In genomic region chr9:61120931-61121391, GRCm38 (mm10) we compare ENCODE assay signal across 15 mouse cellular contexts.
DNase-seq lines count a peak whose midpoint lies in the region; ATAC-seq and TF ChIP-seq lines count a peak whose summit lies in the region.
"Had no signal": no experiment of that assay in that cellular context is flagged by ENCODE, and none has a peak within 500 bp of the region (broad histone marks: within the 10 kb centered on the region; RNA-seq: fewer than 3 reads in every experiment).

No protein-coding gene starts in this region.

- no peak overlapping the region for H3ac ChIP-seq in C2C12 (ENCODE audit: control insufficient read depth, insufficient read length, low read depth)

- ATAC-seq in hindbrain, embryonic 14.5 days (ENCODE audit: low FRiP score): no peak

- H3K4me3 ChIP-seq in hindbrain, embryonic 14.5 days (replicated peaks; ENCODE audit: low read length): no peak overlapping the region
- no peak overlapping the region for H3K4me3 ChIP-seq in hindbrain, embryonic 10.5 days
- no peak overlapping the region for H3K4me3 ChIP-seq in C2C12 (ENCODE audit: insufficient read depth, poor library complexity, severe bottlenecking)
- H3K4me3 ChIP-seq: neural tube, embryonic 12.5 days; stomach, embryonic 15.5 days had no signal

- 0 out of 2 replicates have a peak overlapping the region, but pooled peaks have one; percentile 20 for H3K27ac ChIP-seq in hindbrain, embryonic 14.5 days
- H3K27ac ChIP-seq in hindbrain, embryonic 10.5 days: no peak overlapping the region
- H3K27ac ChIP-seq: neural tube, embryonic 12.5 days; stomach, embryonic 15.5 days had no signal

- H3K36me3 ChIP-seq in hindbrain, embryonic 14.5 days (replicated peaks; ENCODE audit: control insufficient read depth, insufficient read depth): no peaks in the 10 kb centered on the region
- H3K36me3 ChIP-seq in hindbrain, embryonic 10.5 days: no peaks in the 10 kb centered on the region
- H3K36me3 ChIP-seq in C2C12 (ENCODE audit: control insufficient read depth, insufficient read depth): no peaks in the 10 kb centered on the region
- H3K36me3 ChIP-seq: neural tube, embryonic 12.5 days; stomach, embryonic 15.5 days had no signal

- H3K4me1 ChIP-seq in hindbrain, embryonic 14.5 days (replicated peaks; ENCODE audit: control insufficient read depth, insufficient read depth, low read length): peaks cover 12% of the 10 kb centered on the region
- H3K4me1 ChIP-seq in hindbrain, embryonic 10.5 days (replicated peaks): peaks cover 20% of the 10 kb centered on the region; the same call in 1 of the 2 replicates

- 34% methylated on average over 10 of the region's 10 CpGs for WGBS in hindbrain, embryonic 14.5 days
- whole genome bisulfite sequencing in hindbrain, embryonic 10.5 days: 77% methylated on average over 10 of the region's 10 CpGs

- DNase-seq in hindbrain, embryonic 14.5 days (ENCODE audit: low spot score): no peak
- DNase-seq in hindbrain, embryonic 10.5 days (ENCODE audit: low spot score): no peak
- peak; percentile 52 for DNase-seq in adrenal gland, postnatal 25 days
- peak; percentile 52 to 87 for DNase-seq in layer of hippocampus, adult 18-20 months (ENCODE audit: low spot score in 2 of 2)
- DNase-seq in cerebellum, postnatal 14 days: no peak
- DNase-seq in testis, postnatal 10 days (ENCODE audit: low spot score): no peak
- DNase-seq in kidney, adult 11 months: no peak
- DNase-seq: B cell, adult 2 months; cerebellum, adult 8-10 months; heart, postnatal 36 days; kidney, adult 9 months; right cerebral cortex, postnatal 4 days had no signal

- H3K79me2 ChIP-seq in C2C12 (ENCODE audit: control insufficient read depth, insufficient read depth): no peaks in the 10 kb centered on the region

- no peak overlapping the region for H3K9ac ChIP-seq in hindbrain, embryonic 14.5 days
- H3K9ac ChIP-seq: neural tube, embryonic 12.5 days; stomach, embryonic 15.5 days had no signal

- H3K27me3 ChIP-seq in hindbrain, embryonic 14.5 days (ENCODE audit: control insufficient read depth, insufficient read depth, low read length): no peaks in the 10 kb centered on the region
- H3K27me3 ChIP-seq in hindbrain, embryonic 10.5 days (ENCODE audit: insufficient read depth, poor library complexity, severe bottlenecking): peaks cover 20% of the 10 kb centered on the region
- H3K27me3 ChIP-seq in C2C12 (ENCODE audit: control insufficient read depth, insufficient read depth, insufficient read length): peaks cover 60% of the 10 kb centered on the region

- no peaks in the 10 kb centered on the region for H3K79me3 ChIP-seq in C2C12 (ENCODE audit: low read depth)

- no peak for TF ChIP-seq CTCF in C2C12 (IDR thresholded peaks at IDR 0.05; ENCODE audit: control insufficient read depth, insufficient read depth, insufficient read length)

- H3K4me2 ChIP-seq in hindbrain, embryonic 14.5 days (replicated peaks): no peak overlapping the region
- H3K4me2 ChIP-seq: neural tube, embryonic 12.5 days; stomach, embryonic 15.5 days had no signal

- H3K9me3 ChIP-seq in hindbrain, embryonic 14.5 days (ENCODE audit: control insufficient read depth, low read length): no peaks in the 10 kb centered on the region
- H3K9me3 ChIP-seq in hindbrain, embryonic 10.5 days: no peaks in the 10 kb centered on the region
- H3K9me3 ChIP-seq: neural tube, embryonic 12.5 days; stomach, embryonic 15.5 days had no signal

TF ChIP-seq in C2C12, 6 proteins besides CTCF, POLR2A, EP300 and RAD21:
- TF ChIP-seq CEBPB (IDR thresholded peaks at IDR 0.05; ENCODE audit: low read depth) (peak; percentile 61), FOSL1 (IDR thresholded peaks at IDR 0.05; ENCODE audit: insufficient read depth, low read length, poor library complexity, severe bottlenecking) (no peak), MAX (IDR thresholded peaks at IDR 0.05) (no peak)
TF ChIP-seq in C2C12: peak in this region for 1.

Comparison
In these comparisons a context has a peak if more than half of its experiments do, and no peak if none do; other contexts are left out.
1. DNase-seq: peak in adrenal gland, postnatal 25 days (single experiment) and layer of hippocampus, adult 18-20 months (2 of 2); none in hindbrain, embryonic 14.5 days (single experiment), hindbrain, embryonic 10.5 days (single experiment), cerebellum, postnatal 14 days (0 of 2), testis, postnatal 10 days (single experiment) and kidney, adult 11 months (single experiment).